Mouse (Mus musculus) pancreas, adult 10 weeks (tissue): Measurements from ENCODE around the gene D430042O09Rik. TPM values are rescaled to one million over a fixed set of nuclear protein-coding genes. Genes with fewer than 3 reads are reported as not detected.

ENCODE experiments used
- polyA plus RNA-seq: library from polyadenylated mRNA; stranded (reverse); fragments of 350-450 nt; fragmentation: Illumina TruSeq; extraction: RNeasy Lipid Tissue Mini Kit (QIAGEN cat#74804); gene quantifications from one replicate; pipeline ENCODE4 v1.2.3, GENCODE M21; 2015; ENCODE audit warnings: low read depth, low replicate concordance; ENCODE audit not compliant: insufficient read depth

D430042O09Rik gene
- polyA plus RNA-seq = 5.7 TPM

DNA sequence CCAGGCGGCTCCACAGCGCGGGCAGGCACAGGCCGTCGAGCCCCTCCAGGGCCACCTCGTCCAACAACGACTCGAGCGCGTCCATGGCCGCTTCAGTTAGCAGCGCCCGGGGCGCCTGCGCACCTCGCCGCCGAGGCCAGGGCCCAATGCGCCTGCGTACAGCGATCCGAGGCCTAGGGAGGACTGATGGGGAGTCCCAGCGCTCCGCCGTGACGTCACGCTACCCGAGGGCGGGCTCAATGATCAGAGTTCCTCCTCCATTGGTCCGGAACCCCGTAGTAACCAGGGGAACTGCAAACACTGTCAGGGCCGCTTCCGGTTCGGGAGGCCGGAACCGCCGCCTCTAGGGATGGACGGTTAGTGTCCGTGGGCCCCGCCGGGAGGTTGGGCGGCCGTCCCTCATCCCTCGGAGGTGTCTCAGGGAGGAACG lies at the start of gene D430042O09Rik, which contains the start of gene Gtf3c1:
TSS of gene D430042O09Rik (plus strand) at position 296 of the 430 bp plus-strand sequence.
TSS of gene Gtf3c1 (minus strand) at position 188 of the 430 bp plus-strand sequence.

Other genes with a start within 250 kb of the D430042O09Rik start
- 7.3 TPM for gene Nsmce1, start 216.3 kb upstream of the D430042O09Rik start, polyA plus RNA-seq
- gene Il4ra, start 155.8 kb upstream of the D430042O09Rik start, polyA plus RNA-seq = 4.7 TPM
- 0.39 TPM for gene Il21r, start 104.5 kb upstream of the D430042O09Rik start, polyA plus RNA-seq
- 7.6 TPM for gene Gtf3c1, start 108 bp upstream of the D430042O09Rik start, polyA plus RNA-seq